Mouse (Mus musculus): ENCODE measurements at regions not wholly inside any gene's neighbourhood (a gene's known extent, or its start where the extent isn't known, plus 50 kb on each side); places are given as distances from the start of the nearest gene placed in this dataset.
"Not testable (repeated sequence)": the region's sequence is repeated elsewhere in the genome, so short reads cannot be mapped to it uniquely, and the experiment has no call there.

DNA sequence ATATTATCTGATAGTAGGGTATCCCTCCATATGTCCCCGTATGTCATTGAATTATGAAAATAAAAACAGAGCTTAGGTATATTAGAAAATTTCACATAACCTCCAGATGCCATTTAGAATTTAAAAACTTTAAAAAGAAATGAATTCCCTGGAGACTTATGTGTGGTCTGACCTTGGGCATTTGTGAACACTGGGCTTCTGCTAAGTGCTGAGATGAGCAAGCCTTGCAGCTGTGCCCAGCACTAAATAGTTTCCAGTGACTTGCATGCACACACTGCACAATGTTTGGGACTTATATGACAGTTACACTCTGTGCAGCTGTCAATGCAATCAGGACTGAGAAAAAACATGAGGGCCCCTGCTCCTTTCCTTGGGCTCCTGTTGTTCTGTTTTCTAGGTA is 628.5 kb upstream of the Tacstd2 start:
- TF ChIP-seq POLR2A (IDR thresholded peaks at IDR 0.05; ENCODE audit: low read depth, low read length); CTCF (IDR thresholded peaks at IDR 0.05; ENCODE audit: extremely low read depth, insufficient read depth, insufficient read length, insufficient replicate concordance): not testable (repeated sequence)
